Mouse (Mus musculus): ENCODE data around the gene Gtpbp2. TPM values are rescaled to one million over a fixed set of nuclear protein-coding genes. Genes with fewer than 3 reads are reported as not detected.

Gtpbp2 gene
- polyA plus RNA-seq (2015; fragmentation: Nextera tagmentation; extraction: Ambion mirVana) = 13.4 and 15.1 TPM in 2 replicates

DNA sequence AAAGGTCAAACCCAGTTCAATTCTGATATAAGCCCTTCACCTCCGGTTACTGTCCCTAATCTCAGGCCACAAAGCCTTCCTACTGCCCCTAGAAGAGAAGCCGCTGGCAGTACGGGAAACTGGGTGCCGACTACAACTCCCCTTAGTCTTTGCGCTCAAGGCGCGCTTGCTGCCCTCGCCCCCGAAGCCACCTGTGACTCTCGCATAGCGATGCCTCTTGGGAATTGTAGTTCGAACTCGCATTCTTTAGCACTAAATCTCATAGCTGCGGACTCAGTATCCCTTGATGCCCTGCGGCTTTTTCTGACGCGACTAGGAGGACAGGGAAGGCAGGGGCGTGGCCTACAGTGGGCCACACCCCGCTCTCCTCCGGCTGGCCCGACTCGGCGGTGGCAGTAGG is at the start of gene Gtpbp2:
TSS of gene Gtpbp2 (plus strand) at position 347 of the 400 bp plus-strand sequence.

DNA sequence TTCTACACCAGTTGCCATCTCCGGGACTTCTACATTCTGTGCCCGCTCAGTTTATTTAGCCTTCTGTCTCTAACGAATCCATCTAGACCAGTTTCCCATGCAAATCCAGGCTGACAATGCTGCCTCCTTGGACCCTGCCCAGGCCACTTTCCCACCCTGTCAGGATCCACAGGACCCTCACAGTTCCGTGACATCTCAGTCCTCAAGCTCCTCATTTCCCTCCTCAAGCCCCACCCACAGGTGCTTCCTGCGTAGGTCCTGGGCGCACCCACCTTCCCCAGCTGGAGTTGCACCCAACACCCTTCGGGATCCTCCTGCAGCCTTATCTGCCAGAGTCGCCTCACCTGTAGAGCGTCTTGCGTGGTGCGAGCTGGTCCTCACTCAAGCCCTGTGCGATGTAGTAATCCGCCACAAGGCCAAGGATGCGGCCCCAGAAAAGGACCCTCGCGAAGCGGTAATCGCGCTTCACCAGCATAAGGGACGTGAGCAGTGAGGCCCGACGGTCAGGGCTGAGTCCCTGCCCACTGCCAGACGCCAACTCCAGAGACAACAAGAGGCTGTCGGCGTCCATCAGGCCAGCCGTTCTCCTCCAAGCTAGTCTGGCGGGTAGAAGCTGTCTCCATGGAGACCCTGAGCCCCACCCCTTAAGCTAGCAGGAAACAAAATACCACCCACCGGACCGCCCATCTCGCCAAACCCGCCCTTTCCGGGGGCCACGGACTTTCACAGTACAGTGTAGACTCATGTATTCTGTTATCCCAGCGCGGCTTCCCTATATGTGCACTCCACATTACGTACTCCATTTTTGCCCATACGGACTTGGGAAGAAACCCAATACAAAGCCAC is 17.0 kb upstream of the Gtpbp2 start, which contains the start of gene Rsph9:
TSS of gene Rsph9 (minus strand) at position 639 of the 846 bp plus-strand sequence.

DNA sequence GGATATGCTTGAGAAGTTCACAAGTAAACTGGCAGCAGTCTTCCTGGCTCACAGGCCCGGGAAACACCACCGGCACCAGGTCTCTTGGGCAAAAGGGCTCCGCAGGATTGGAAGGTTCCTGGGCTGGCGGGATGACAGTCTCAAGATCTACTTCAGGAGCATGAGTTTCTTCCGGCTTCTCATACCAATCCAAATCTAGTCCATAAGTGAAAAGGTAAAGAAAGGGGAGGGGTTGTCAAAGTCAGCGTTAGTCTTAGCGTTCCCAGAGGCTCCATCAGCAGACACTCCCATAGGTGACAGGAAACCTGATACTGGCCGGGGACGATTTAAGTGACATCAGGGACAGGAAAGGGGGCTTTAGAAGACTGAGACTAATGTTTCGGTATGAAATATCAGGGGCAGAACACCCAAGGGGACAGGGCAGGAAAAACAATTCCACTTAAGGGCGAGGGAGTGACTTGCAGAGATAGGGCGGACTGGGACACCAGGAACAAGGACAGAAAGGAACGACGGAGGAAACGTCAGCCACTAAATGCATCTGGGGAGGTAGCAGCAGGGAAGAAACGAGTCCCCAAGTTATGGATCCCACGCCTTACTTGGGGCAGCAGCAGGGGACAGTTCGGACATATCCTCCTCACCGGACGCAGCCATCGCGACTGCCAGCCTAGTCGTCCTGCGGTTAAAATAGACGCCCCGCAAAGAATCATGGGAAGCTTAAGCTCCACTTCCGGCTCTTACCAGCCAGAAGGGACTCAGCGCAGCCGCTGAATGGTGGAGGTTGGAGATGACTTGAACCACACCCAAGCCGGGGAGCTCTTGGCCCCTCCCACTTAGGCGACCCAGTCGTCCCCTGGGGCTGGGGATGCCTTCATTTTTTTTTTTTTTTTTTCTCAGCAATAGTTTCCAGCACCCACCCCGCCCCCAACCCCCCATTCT is 7.7 kb upstream of the Gtpbp2 start, which contains the start of gene Mad2l1bp:
TSS of gene Mad2l1bp (minus strand) at position 707 of the 936 bp plus-strand sequence.

GRCm38 (mm10) chr17:46202421-46203071 is 41.7 kb downstream of the Gtpbp2 start, which contains the start of the genes Polh and Xpo5:
Polh (minus strand) TSS chr17:46202645.
Xpo5 (plus strand) TSS chr17:46202782.

Other genes starting within 250 kb of the Gtpbp2 start
- 2.1 and 2.5 TPM in 2 replicates for gene Vegfa, start 128.7 kb upstream of the Gtpbp2 start, polyA plus RNA-seq (2015; fragmentation: Nextera tagmentation; extraction: Ambion mirVana)
- gene Mrps18a, start 50.0 kb upstream of the Gtpbp2 start, polyA plus RNA-seq (2015; fragmentation: Nextera tagmentation; extraction: Ambion mirVana) = 73.0 and 78.2 TPM in 2 replicates
- gene Rsph9, start 16.8 kb upstream of the Gtpbp2 start, polyA plus RNA-seq (2015; fragmentation: Nextera tagmentation; extraction: Ambion mirVana) = 4.6 and 4.9 TPM in 2 replicates
- 18.7 and 20.4 TPM in 2 replicates for gene Mad2l1bp, start 7.5 kb upstream of the Gtpbp2 start, polyA plus RNA-seq (2015; fragmentation: Nextera tagmentation; extraction: Ambion mirVana)
- 7.7 and 11.9 TPM in 2 replicates for gene Polh, start 41.6 kb downstream of the Gtpbp2 start, polyA plus RNA-seq (2015; fragmentation: Nextera tagmentation; extraction: Ambion mirVana)
- 13.0 and 15.6 TPM in 2 replicates for gene Xpo5, start 41.8 kb downstream of the Gtpbp2 start, polyA plus RNA-seq (2015; fragmentation: Nextera tagmentation; extraction: Ambion mirVana)
- gene Polr1c, start 87.0 kb downstream of the Gtpbp2 start, polyA plus RNA-seq (2015; fragmentation: Nextera tagmentation; extraction: Ambion mirVana) = 39.0 TPM in 2 replicates
- gene Yipf3, start 87.0 kb downstream of the Gtpbp2 start, polyA plus RNA-seq (2015; fragmentation: Nextera tagmentation; extraction: Ambion mirVana) = 109 and 124 TPM in 2 replicates
- 0.43 and 0.46 TPM in 2 replicates for gene Lrrc73, start 92.5 kb downstream of the Gtpbp2 start, polyA plus RNA-seq (2015; fragmentation: Nextera tagmentation; extraction: Ambion mirVana)
- 27.2 and 28.3 TPM in 2 replicates for gene Tjap1, start 122.0 kb downstream of the Gtpbp2 start, polyA plus RNA-seq (2015; fragmentation: Nextera tagmentation; extraction: Ambion mirVana)
- 15.5 and 16.6 TPM in 2 replicates for gene Dlk2, start 136.4 kb downstream of the Gtpbp2 start, polyA plus RNA-seq (2015; fragmentation: Nextera tagmentation; extraction: Ambion mirVana)
- gene Abcc10, start 167.3 kb downstream of the Gtpbp2 start, polyA plus RNA-seq (2015; fragmentation: Nextera tagmentation; extraction: Ambion mirVana) = 3.4 and 4.0 TPM in 2 replicates
- gene Zfp318, start 222.7 kb downstream of the Gtpbp2 start, polyA plus RNA-seq (2015; fragmentation: Nextera tagmentation; extraction: Ambion mirVana) = 5.7 and 6.6 TPM in 2 replicates